Mouse (Mus musculus): ENCODE results near the gene Scaper.
A peak's percentile ranks its signal among the peaks of the same experiment; 100 is the strongest.

Gene Scaper

GRCm38 (mm10) chr9:55540391-55540770 lies 397.5 kb downstream of the Scaper start:
- no peak for DNase-seq (ENCODE audit: low spot score)

GRCm38 (mm10) chr9:55539661-55540390 lies 398.1 kb downstream of the Scaper start:
- no peak for DNase-seq (ENCODE audit: low spot score)

GRCm38 (mm10) chr9:55539006-55539405 lies 398.9 kb downstream of the Scaper start:
- DNase-seq (ENCODE audit: low spot score) = no peak

GRCm38 (mm10) chr9:55538377-55538776 lies 399.5 kb downstream of the Scaper start, which contains the start of gene Isl2:
Gene Isl2, plus strand, starts transcription at chr9:55538672.
- DNase-seq (ENCODE audit: low spot score) = no peak

DNA sequence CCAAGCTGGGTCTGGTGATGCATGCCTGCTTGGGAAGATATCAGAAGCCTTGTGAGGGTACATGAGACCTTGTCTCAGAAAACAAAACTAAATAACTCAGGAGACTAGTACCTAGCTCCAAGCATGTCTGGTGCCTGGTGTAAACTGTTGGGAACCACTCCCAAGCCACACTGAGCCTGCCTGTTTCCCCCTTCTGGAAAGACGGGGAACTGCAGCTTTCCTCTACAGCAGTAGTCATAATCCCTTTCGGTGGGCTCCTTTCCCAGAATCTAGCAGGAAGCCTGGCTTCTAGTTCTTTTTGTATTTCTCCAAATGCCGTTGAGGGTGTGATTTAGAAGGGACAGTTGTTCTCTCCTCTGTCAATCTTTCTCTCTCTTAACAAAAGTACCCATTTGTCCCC lies 402.0 kb downstream of the Scaper start:
- DNase-seq (ENCODE audit: low spot score) = no peak

- no peak for DNase-seq (ENCODE audit: low spot score)
These were observed 412.2 kb downstream of the Scaper start for GRCm38 (mm10) chr9:55525716-55526115.

- DNase-seq (ENCODE audit: low spot score) = peak; percentile 73
These were observed 425.8 kb downstream of the Scaper start, which contains the start of gene Etfa for GRCm38 (mm10) chr9:55512027-55512543. Gene Etfa, minus strand, starts transcription at chr9:55512243.

- DNase-seq (ENCODE audit: low spot score) = no peak
These were observed 426.4 kb downstream of the Scaper start for GRCm38 (mm10) chr9:55511521-55511993.

- DNase-seq (ENCODE audit: low spot score) = no peak
These were observed 427.2 kb downstream of the Scaper start for GRCm38 (mm10) chr9:55510651-55511235.

GRCm38 (mm10) chr9:55509731-55510130 lies 428.2 kb downstream of the Scaper start:
- no peak for DNase-seq (ENCODE audit: low spot score)

GRCm38 (mm10) chr9:55508701-55509100 lies 429.2 kb downstream of the Scaper start:
- no peak for DNase-seq (ENCODE audit: low spot score)

DNA sequence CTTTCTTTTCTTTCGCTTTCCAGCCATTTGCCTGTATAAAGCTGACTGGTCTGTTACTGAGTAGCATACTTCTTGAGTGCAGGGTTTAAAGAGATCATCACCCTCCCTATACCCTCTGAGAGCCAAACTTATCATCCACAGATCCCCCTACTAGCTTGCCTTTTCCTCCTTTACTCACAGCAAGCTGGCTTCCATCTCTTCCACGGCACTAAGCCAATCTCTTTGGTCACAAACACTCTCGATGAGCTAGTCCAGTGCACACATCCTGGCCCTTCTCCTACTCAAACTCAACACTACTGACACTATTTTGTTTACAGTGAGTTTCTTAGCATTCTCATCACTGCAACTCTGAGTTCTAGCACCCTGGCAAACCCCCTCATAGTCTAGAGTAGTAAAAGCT lies 430.0 kb downstream of the Scaper start:
- DNase-seq (ENCODE audit: low spot score) = no peak

Measured in layer of hippocampus, adult 9-10 months (tissue).